Mouse (Mus musculus): ENCODE measurements around the gene Zfand3. TPM values are rescaled to one million over a fixed set of nuclear protein-coding genes. Genes with fewer than 3 reads are reported as not detected.

Zfand3 gene
- polyA plus RNA-seq, 1 experiment from 2014 or later = 49.9 TPM

GRCm38 (mm10) chr17:29990845-29991244 lies 13.7 kb upstream of the Zfand3 start:
- H3K4me2 ChIP-seq (ENCODE audit: low read length) = no peak overlapping the region
- ATAC-seq (ENCODE audit: low FRiP score, low TSS enrichment) = no peak

GRCm38 (mm10) chr17:29993488-29993887 lies 11.0 kb upstream of the Zfand3 start:
- H3K4me3 ChIP-seq (replicated peaks; ENCODE audit: low read depth, low read length) = no peak overlapping the region
- WGBS = 82% methylated on average over 8 of the region's 8 CpGs
- ATAC-seq (ENCODE audit: low FRiP score, low TSS enrichment) (no peak), DNase-seq (no peak)
- H3K4me1 ChIP-seq (ENCODE audit: control insufficient read depth, insufficient read depth, low read length) = no peaks in the 10 kb centered on the region
- H3K4me2 ChIP-seq (ENCODE audit: low read length) = no peak overlapping the region
- H3K36me3 ChIP-seq (ENCODE audit: control insufficient read depth, insufficient read depth, low read length) = no peaks in the 10 kb centered on the region
- H3K27ac ChIP-seq (replicated peaks; ENCODE audit: low read depth, low read length) = 0 out of 2 replicates have a peak overlapping the region, but pooled peaks have one; percentile 2
- no peak overlapping the region for H3K9ac ChIP-seq (replicated peaks; ENCODE audit: low read length)
- 0 out of 2 replicates have a peak, but pooled peaks cover 3% of the 10 kb centered on the region for H3K27me3 ChIP-seq (ENCODE audit: control insufficient read depth, insufficient read depth, low read length)
- H3K9me3 ChIP-seq (ENCODE audit: control insufficient read depth, low read length) = no peaks in the 10 kb centered on the region

More at GRCm38 (mm10) chr17:29990845-29991244, 13.7 kb upstream of the Zfand3 start:
- Histone ChIP-seq H3K27me3 (ENCODE audit: control insufficient read depth, insufficient read depth, low read length) (no peaks in the 10 kb centered on the region), H3K9me3 (ENCODE audit: control insufficient read depth, low read length) (no peaks in the 10 kb centered on the region), H3K9ac (replicated peaks; ENCODE audit: low read length) (no peak overlapping the region), H3K4me3 (replicated peaks; ENCODE audit: low read depth, low read length) (no peak overlapping the region), H3K27ac (replicated peaks; ENCODE audit: low read depth, low read length) (no peak overlapping the region), H3K4me1 (ENCODE audit: control insufficient read depth, insufficient read depth, low read length) (no peaks in the 10 kb centered on the region), H3K36me3 (ENCODE audit: control insufficient read depth, insufficient read depth, low read length) (no peaks in the 10 kb centered on the region)
- WGBS = 97% methylated on average over 2 of the region's 2 CpGs
- no peak for DNase-seq

- Histone ChIP-seq H3K27ac (replicated peaks; ENCODE audit: low read depth, low read length) (no peak overlapping the region), H3K27me3 (ENCODE audit: control insufficient read depth, insufficient read depth, low read length) (0 out of 2 replicates have a peak, but pooled peaks cover 3% of the 10 kb centered on the region), H3K4me2 (ENCODE audit: low read length) (no peak overlapping the region), H3K4me1 (ENCODE audit: control insufficient read depth, insufficient read depth, low read length) (no peaks in the 10 kb centered on the region), H3K36me3 (ENCODE audit: control insufficient read depth, insufficient read depth, low read length) (no peaks in the 10 kb centered on the region), H3K9ac (replicated peaks; ENCODE audit: low read length) (no peak overlapping the region), H3K9me3 (ENCODE audit: control insufficient read depth, low read length) (no peaks in the 10 kb centered on the region), H3K4me3 (replicated peaks; ENCODE audit: low read depth, low read length) (no peak overlapping the region)
- DNase-seq (no peak), ATAC-seq (ENCODE audit: low FRiP score, low TSS enrichment) (no peak)
- 87% methylated on average over 3 of the region's 3 CpGs for WGBS
Measured at GRCm38 (mm10) chr17:29994011-29994410, 10.5 kb upstream of the Zfand3 start.

GRCm38 (mm10) chr17:29994459-29994858 lies 10.1 kb upstream of the Zfand3 start:
- Histone ChIP-seq H3K27ac (replicated peaks; ENCODE audit: low read depth, low read length) (no peak overlapping the region), H3K27me3 (ENCODE audit: control insufficient read depth, insufficient read depth, low read length) (0 out of 2 replicates have a peak, but pooled peaks cover 3% of the 10 kb centered on the region), H3K4me1 (ENCODE audit: control insufficient read depth, insufficient read depth, low read length) (no peaks in the 10 kb centered on the region), H3K4me2 (ENCODE audit: low read length) (no peak overlapping the region), H3K9ac (replicated peaks; ENCODE audit: low read length) (no peak overlapping the region), H3K36me3 (ENCODE audit: control insufficient read depth, insufficient read depth, low read length) (no peaks in the 10 kb centered on the region), H3K4me3 (replicated peaks; ENCODE audit: low read depth, low read length) (no peak overlapping the region), H3K9me3 (ENCODE audit: control insufficient read depth, low read length) (no peaks in the 10 kb centered on the region)
- DNase-seq (no peak), ATAC-seq (ENCODE audit: low FRiP score, low TSS enrichment) (no peak)
- WGBS = 78% methylated on average over 4 of the region's 4 CpGs

- H3K4me1 ChIP-seq (ENCODE audit: control insufficient read depth, insufficient read depth, low read length) = no peaks in the 10 kb centered on the region
- H3K27ac ChIP-seq (replicated peaks; ENCODE audit: low read depth, low read length) = no peak overlapping the region
- ATAC-seq (ENCODE audit: low FRiP score, low TSS enrichment) (no peak), DNase-seq (no peak)
- H3K9ac ChIP-seq (replicated peaks; ENCODE audit: low read length) = no peak overlapping the region
- no peaks in the 10 kb centered on the region for H3K36me3 ChIP-seq (ENCODE audit: control insufficient read depth, insufficient read depth, low read length)
- H3K4me3 ChIP-seq (replicated peaks; ENCODE audit: low read depth, low read length) = no peak overlapping the region
- 0 out of 2 replicates have a peak, but pooled peaks cover 3% of the 10 kb centered on the region for H3K27me3 ChIP-seq (ENCODE audit: control insufficient read depth, insufficient read depth, low read length)
- H3K9me3 ChIP-seq (ENCODE audit: control insufficient read depth, low read length) = no peaks in the 10 kb centered on the region
- WGBS = 87% methylated on average over 5 of the region's 5 CpGs
- H3K4me2 ChIP-seq (ENCODE audit: low read length) = no peak overlapping the region
Measured at GRCm38 (mm10) chr17:29995986-29996385, 8.5 kb upstream of the Zfand3 start.

- Histone ChIP-seq H3K27me3 (ENCODE audit: control insufficient read depth, insufficient read depth, low read length) (0 out of 2 replicates have a peak, but pooled peaks cover 3% of the 10 kb centered on the region), H3K4me1 (ENCODE audit: control insufficient read depth, insufficient read depth, low read length) (no peaks in the 10 kb centered on the region), H3K36me3 (ENCODE audit: control insufficient read depth, insufficient read depth, low read length) (no peaks in the 10 kb centered on the region), H3K9me3 (ENCODE audit: control insufficient read depth, low read length) (no peaks in the 10 kb centered on the region), H3K27ac (replicated peaks; ENCODE audit: low read depth, low read length) (no peak overlapping the region), H3K4me2 (ENCODE audit: low read length) (no peak overlapping the region), H3K4me3 (replicated peaks; ENCODE audit: low read depth, low read length) (no peak overlapping the region), H3K9ac (replicated peaks; ENCODE audit: low read length) (no peak overlapping the region)
- ATAC-seq (ENCODE audit: low FRiP score, low TSS enrichment) (no peak), DNase-seq (no peak)
- WGBS = 38% methylated on average over 7 of the region's 7 CpGs
Measured at GRCm38 (mm10) chr17:29997726-29998125, 6.8 kb upstream of the Zfand3 start.

GRCm38 (mm10) chr17:29998566-29999295 lies 5.8 kb upstream of the Zfand3 start:
- H3K27ac ChIP-seq (replicated peaks; ENCODE audit: low read depth, low read length) = no peak overlapping the region
- H3K27me3 ChIP-seq (ENCODE audit: control insufficient read depth, insufficient read depth, low read length) = 0 out of 2 replicates have a peak, but pooled peaks cover 3% of the 10 kb centered on the region
- H3K9me3 ChIP-seq (ENCODE audit: control insufficient read depth, low read length) = no peaks in the 10 kb centered on the region
- no peak overlapping the region for H3K9ac ChIP-seq (replicated peaks; ENCODE audit: low read length)
- DNase-seq (peak; percentile 34), ATAC-seq (ENCODE audit: low FRiP score, low TSS enrichment) (no peak)
- H3K4me3 ChIP-seq (replicated peaks; ENCODE audit: low read depth, low read length) = no peak overlapping the region
- peaks cover 5% of the 10 kb centered on the region for H3K4me1 ChIP-seq (ENCODE audit: control insufficient read depth, insufficient read depth, low read length)
- 35% methylated on average over 24 of the region's 24 CpGs for WGBS
- H3K4me2 ChIP-seq (ENCODE audit: low read length) = no peak overlapping the region
- no peaks in the 10 kb centered on the region for H3K36me3 ChIP-seq (ENCODE audit: control insufficient read depth, insufficient read depth, low read length)

- H3K4me2 ChIP-seq (ENCODE audit: low read length) = peak overlapping the region; percentile 68
- DNase-seq = no peak
- H3K4me3 ChIP-seq (replicated peaks; ENCODE audit: low read depth, low read length) = peak overlapping the region; percentile 89
- peak overlapping the region; percentile 99 for H3K9ac ChIP-seq (replicated peaks; ENCODE audit: low read length)
- H3K36me3 ChIP-seq (ENCODE audit: control insufficient read depth, insufficient read depth, low read length) = no peaks in the 10 kb centered on the region
- H3K9me3 ChIP-seq (ENCODE audit: control insufficient read depth, low read length) = no peaks in the 10 kb centered on the region
- peak; percentile 55; the same call in 1 of the 2 replicates for ATAC-seq (ENCODE audit: low FRiP score, low TSS enrichment)
- H3K4me1 ChIP-seq (ENCODE audit: control insufficient read depth, insufficient read depth, low read length) = peaks cover 35% of the 10 kb centered on the region
- under 1% methylated on average over 36 of the region's 47 CpGs for WGBS
- H3K27ac ChIP-seq (replicated peaks; ENCODE audit: low read depth, low read length) = peak overlapping the region; percentile 99
- H3K27me3 ChIP-seq (ENCODE audit: control insufficient read depth, insufficient read depth, low read length) = no peaks in the 10 kb centered on the region
Measured at GRCm38 (mm10) chr17:30005103-30005443, 540 bp downstream of the Zfand3 start.

- Histone ChIP-seq H3K9me3 (ENCODE audit: control insufficient read depth, low read length) (no peaks in the 10 kb centered on the region), H3K27ac (replicated peaks; ENCODE audit: low read depth, low read length) (peak overlapping the region; percentile 99), H3K9ac (replicated peaks; ENCODE audit: low read length) (peak overlapping the region; percentile 99), H3K27me3 (ENCODE audit: control insufficient read depth, insufficient read depth, low read length) (no peaks in the 10 kb centered on the region), H3K4me1 (ENCODE audit: control insufficient read depth, insufficient read depth, low read length) (peaks cover 35% of the 10 kb centered on the region), H3K4me2 (ENCODE audit: low read length) (peak overlapping the region; percentile 68), H3K36me3 (ENCODE audit: control insufficient read depth, insufficient read depth, low read length) (no peaks in the 10 kb centered on the region), H3K4me3 (replicated peaks; ENCODE audit: low read depth, low read length) (peak overlapping the region; percentile 89)
- ATAC-seq (ENCODE audit: low FRiP score, low TSS enrichment) = no peak
- WGBS = 0% methylated on average over 19 of the region's 19 CpGs
- DNase-seq = peak; percentile 57
Measured at GRCm38 (mm10) chr17:30005451-30005941, 963 bp downstream of the Zfand3 start.

Data from midbrain, embryonic 14.5 days (tissue).